Mouse (Mus musculus) ES-Bruce4 (cell line): Measurements from ENCODE around the gene Lrrfip2.

Experiments used
- CTCF ChIP-seq: IDR thresholded peaks from one replicate; pipeline ENCODE4 v1.8.1; 2011; ENCODE audit warnings: low read depth, low read length
- EP300 ChIP-seq: IDR thresholded peaks from 2 replicates; pipeline ENCODE4 v1.6.1; 2011; ENCODE audit warnings: low read depth, low read length; ENCODE audit not compliant: insufficient read depth
- POLR2A ChIP-seq: IDR thresholded peaks from one replicate; pipeline ENCODE4 v1.8.1; 2011; ENCODE audit warnings: low read length; ENCODE audit not compliant: insufficient read depth

DNA sequence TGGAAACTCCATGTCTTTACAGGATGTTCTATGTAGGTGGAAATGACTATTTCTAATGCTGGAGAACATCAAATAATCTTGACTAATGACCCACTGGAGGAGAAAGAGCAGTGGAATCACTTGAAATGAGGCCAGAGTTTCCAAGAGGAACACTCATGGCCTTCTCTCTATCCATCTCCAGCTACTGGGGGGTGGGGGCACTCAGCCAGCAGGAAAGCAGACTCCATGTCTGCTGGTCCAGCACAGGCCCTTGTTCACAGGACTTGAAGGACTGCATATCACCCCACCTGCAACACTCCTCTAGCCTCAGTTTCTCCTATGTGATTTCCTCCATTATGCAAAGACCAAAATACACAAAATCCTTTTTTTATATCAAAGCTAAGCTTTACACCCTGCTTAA lies 120.3 kb downstream of the Lrrfip2 start:
- no peak for TF ChIP-seq CTCF
- TF ChIP-seq EP300, result no peak
- no peak for TF ChIP-seq POLR2A
